Mouse (Mus musculus) WW6 (cell line): ENCODE data around the gene Vwa7.

Experiments used
- DNase-seq: peaks from one replicate; pipeline ENCODE4 v3.0.0-alpha.2; 2013; ENCODE audit warnings: low read depth, low spot score

Gene Vwa7

DNA sequence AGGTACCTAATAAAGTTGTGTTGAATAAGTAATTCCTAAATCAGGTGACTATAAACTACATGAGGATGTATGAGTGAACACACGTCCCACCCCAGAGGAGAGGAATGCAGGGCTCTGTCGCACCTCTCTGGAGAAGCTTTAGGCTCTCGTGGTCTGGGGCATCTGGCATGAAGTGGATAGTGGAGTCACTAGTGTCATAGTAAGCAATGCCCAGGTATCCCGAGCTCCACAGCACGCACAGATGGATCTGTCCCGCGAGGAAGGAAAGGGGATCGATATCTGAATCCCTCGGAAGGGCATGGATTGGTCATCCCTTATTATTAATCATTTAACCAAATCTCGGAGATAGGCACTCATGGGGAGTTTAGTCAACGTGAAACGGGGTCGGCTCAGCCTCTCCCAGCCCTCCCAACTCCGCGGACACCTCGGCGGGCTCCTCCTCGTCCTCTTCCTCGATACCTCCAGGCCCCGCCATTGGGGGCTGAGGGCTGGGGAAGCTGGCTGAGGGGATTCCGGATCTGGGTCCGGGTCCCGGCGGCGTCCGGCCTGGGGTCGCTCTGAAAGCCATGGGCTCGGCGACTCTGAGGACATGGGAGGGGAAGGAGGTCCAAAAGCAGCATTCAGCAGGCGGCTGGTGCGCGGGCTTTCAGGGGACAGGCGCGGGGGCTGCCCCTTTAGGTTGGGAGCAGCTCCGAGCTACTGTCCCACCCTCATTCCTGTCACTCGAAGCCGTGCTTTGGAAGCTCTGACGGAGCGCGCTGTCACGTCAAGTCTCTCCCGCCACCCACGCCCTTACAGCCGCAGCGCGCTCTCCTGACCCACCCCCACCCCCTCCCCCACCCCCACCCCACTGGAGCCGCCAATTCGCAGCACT lies 29.7 kb downstream of the Vwa7 start:
- DNase-seq: no peak

DNA sequence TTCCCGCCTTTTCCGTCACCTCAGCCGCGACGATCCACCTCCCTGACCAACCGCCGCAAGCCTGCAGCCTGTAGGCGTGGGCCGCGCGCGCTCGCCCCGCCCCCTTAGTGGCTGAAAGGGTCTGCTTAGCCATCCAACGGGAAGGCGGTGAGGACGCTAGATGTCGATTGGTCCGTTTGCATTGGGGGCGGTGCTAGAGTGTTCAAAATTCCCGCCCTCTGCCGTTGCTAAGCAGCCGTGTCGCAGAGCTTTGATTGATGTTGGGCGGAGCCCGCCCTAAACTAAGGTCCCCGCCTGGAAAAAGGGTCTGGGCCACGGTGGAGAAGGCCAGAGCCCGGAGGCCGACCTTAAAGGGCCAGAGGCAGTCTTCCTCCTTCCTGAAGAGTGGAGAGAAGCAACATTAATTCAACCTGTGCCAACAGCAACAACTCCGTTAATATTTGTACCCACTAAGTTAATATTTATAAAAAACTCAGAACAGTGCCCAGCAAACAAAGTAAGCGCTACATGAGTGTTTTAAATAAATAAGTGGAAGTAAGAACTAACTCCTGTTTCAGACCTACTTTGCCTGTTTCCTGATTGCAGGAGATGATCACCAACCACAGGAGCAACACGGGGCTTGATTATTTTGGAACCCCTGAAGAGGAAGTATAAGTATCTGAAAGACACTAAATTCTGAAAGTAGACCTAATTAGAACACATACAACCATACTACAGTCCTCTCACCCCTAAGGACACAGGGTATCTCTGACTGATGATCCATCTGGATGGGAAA lies 30.5 kb downstream of the Vwa7 start, which contains the start of gene Msh5:
TSS of gene Msh5 (minus strand) at position 65 of the 775 bp plus-strand sequence.
- DNase-seq: peak; percentile 99

DNA sequence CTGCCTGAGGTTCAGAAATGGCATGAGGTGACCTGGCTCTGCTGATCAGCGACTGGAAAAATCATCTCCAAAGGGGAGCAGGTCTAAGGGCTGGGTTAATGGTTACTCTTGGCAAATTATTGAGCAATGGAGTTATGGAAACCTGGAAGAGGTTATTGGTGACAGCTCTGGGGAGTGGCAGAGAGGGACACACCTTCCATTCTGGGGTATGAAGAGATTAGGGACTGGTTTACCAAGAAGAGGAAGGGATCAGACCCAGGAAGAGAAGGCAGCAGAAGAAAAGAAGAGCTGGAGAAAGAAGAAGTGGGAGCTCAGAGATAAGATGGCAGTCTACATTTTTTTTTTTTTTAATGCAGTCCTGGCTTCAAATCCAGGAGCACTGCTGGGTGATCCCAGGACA lies 31.3 kb downstream of the Vwa7 start:
- DNase-seq: no peak

DNA sequence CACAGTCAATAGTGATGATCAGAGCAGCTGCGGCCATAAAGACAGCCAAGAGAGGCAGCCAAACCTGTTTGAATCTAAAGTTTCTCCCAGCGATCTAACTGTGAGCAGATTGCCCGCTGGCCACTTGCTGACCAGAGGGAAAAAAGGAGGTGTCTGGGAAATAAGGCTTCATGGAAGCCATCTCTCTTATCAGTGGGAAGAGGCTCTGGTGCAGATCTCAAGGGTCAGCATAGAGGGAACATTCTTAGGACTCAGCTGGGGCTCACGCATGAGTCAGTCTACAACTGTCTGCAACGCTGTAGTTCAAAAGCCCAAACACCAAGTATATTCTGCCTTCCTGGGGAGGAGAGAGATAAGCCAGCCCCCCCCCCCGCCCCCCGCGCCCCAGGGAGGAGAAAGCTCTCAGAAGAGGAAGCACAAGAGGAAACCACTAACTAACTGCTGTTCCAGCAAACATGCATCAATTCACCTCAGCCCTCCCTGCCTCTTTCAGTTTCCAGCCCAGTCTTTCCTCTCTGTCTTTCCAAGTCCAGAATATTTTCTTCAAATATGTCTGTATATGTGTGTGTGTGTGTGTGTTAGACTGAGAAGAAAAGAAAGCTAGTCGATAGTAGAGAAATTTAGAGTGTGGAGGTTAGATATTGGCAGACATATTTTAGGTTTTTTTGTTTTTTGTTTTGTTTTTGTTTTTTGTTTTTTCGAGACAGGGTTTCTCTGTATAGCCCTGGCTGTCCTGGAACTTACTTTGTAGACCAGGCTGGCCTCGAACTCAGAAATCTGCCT lies 32.0 kb downstream of the Vwa7 start:
- no peak for DNase-seq

DNA sequence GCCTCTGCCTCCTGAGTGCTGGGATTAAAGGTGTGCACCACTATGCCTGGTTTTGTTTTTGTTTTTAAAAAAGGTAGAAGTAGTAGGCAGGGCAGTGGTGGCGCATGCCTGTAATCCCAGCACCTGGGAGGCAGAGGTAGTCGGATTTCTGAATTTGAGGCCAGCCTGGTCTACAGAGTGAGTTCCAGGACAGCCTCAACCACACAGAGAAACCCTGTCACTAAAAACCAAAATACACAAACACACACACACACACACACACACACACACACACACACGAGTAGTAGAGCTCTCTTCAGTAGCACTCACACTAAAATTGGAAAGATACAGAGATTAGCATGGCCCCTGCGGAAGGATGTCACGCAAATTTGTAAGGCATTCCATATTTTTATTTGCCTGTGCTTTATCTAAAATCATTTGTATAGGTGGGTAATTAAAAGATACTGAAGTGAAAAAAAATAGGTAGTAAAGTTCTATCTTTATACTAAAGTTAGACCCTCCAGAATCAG lies 32.6 kb downstream of the Vwa7 start:
- no peak for DNase-seq

DNA sequence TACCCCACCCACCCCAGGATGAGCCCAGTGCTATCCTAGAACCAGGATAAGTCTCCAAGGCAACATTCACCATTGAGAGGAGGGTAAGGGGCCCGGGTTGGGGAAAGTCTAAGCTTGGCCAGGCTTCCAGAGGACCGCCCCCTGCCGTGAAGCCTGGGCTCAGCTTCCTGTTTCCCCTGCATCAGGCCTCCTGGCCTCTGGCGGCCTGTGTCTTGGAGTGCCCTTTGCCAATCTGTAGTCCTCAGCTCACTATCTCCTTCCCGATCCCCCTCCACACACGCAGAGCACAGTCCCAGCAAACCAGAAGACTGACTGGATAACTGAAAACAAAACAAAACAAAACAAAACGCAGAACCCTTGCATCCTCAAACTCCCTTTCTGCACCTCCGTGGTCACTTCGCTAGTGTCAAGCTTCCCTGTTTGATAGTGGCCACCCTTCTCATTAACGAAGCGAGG lies 33.2 kb downstream of the Vwa7 start, which contains the start of gene Clic1:
TSS of gene Clic1 (plus strand) at position 406 of the 456 bp plus-strand sequence.
- no peak for DNase-seq

DNA sequence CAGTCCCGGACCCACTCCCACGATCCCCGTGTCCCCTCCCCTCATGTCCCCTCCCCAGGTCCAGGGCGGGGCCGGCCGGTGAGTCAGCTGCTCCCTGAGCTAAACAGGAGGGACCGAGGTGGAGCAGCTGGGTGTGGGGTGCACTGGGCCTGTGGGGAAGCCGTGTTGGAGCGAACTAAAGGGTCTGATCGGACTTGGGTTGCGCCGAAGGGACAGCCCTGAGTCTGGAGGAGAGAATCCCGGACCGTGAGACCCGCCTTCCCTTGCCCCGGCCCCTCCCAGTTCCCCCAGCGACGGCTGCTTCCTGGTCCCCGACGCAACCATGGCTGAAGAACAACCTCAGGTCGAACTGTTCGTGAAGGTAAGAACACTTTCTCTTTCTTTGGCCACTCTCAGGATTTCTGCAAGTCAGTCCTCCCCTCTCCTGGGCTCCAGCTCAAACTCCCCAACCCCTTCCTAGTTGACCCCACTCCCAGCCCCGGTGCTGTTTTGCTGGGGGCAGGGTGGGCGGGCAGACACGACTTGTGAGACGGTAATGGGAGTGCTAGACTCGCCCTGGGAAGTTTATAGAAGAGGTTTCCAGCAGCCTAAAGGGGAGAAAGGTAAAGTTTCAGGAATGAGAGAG lies 33.9 kb downstream of the Vwa7 start:
- no peak for DNase-seq

DNA sequence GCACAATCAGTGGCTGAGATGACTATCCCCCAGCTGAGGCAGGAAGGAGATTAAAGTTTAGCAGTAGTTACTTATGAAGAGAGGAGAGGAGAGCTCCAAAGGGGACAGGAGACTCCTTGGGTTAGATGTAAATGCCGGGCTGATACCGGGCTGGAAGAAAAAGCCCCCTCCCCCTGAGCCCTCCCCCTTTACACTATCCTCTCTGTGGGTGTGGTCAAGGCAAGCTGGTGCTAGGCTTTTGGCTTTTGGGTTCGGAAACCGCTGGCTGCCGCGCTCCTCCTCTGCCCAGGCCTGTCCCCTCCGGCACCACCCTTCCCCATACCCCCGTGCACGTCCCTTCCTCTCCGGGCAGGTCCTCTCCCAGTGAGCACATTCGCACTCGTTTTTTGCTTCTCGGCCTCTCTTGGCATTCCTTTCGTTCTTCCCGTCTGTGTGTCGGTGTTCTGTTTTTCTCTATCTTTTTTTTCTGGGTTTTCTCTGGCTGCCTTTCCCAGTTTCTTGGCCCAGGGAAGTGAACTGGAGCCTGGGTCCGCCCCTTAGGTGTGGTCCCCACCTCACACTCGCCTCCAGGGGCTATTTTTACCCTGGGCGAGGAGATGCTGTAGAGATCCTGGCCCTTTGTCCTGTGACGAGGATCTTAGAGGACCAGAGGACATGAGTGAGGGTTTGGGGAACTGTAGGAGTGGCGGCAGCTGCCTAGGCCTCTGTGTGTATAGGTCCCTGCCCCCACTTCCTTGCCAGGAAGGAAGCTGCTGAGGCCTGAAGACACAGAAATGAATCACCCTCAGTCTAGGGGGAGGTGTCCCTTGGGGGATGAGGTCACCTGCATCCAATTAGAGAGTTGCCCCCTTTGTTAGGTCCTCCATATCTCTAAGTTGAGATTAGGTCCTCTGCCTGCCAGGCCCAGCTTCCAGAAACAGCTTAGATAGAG lies 35.0 kb downstream of the Vwa7 start:
- DNase-seq: no peak

DNA sequence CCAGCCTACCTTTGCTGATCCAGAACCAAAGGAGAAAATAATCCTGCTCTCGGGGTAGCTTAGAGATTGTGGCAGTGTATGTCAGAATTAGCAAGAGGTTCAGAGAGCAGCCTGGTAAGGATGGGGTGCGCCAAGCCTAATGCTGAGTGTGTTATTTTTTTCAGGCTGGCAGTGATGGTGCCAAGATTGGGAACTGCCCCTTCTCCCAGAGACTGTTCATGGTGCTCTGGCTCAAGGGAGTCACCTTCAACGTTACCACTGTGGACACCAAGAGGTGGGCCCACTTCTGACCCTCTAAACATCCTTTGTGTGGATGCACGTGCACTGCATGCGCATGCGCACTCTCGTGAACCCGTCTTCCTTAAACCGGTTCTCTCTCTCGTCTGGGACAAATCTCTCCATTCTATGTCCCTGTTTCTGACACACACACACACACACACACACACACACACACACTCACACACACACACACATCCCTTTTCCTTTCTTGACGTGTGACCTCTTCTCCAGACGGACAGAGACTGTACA lies 36.0 kb downstream of the Vwa7 start:
- DNase-seq: no peak

DNA sequence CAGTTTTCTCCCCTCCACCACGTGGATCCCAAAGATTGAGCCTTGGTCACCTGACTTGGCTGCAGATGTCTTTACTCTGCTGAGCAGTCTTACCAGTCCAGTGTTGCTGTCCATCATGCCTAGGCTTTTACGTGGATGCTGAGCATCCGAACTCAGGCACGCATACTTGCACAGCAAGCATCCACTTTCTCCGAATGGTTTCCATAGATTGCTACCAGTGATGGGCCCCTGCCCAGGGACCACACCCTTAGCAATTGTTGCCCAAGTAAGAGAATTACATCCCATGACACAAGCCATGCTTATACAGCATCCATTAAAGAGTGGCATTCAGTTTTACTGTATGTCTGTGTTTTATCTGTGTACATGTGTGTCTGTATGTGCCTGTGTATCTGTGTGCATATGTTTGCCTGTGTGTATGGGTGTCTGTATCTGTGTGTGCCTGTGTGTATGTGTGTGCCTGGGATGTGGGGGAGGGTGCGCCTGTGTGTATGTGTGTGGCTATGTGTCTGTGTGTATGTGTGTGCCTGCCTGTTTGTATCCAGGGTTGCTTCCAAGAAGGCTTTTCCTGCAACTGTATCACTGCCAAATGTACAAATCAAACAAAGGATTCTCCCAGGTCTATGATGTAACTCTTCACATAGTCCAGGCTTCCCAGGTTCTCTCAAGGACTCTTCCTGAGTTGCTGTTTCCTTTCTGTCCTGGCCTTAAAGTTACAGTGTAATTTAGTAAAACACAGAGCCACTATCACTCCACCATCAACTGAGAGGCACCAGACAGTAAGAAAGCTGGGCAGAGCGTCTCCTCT lies 39.5 kb downstream of the Vwa7 start:
- no peak for DNase-seq

DNA sequence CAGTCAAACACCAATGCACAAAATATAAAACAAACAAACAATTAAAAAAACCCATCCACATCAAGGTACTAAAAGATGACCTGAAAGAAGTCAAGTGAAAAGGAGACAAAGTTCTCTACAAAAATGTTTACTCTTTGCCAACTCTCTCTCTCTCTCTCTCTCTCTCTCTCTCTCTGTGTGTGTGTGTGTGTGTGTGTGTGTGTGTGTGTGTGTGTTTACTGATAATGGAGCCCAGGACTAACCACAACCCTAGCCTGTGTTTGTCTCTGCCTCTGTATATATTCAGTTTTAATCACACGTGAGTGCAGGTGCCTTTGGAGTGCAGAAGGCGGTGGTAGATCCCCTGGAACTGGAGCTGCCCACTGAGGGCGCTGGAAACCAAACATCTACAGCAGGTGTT lies 40.7 kb downstream of the Vwa7 start:
- DNase-seq: no peak

DNA sequence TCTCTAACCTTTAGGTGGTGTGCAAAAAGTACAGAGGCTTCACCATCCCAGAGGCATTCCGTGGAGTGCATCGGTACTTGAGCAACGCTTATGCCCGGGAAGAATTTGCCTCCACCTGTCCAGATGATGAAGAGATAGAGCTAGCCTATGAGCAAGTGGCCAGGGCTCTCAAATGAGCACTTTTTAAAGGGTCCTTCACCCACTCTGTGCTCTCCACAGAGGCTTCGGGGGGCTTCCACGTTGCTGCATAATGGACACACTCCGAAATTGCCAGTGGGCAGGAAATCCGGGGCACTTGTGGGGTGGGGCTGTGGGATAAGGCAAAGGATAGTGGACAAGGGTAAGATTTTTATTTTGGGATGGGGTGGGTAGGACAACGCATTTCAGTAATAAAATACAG lies 41.9 kb downstream of the Vwa7 start:
- no peak for DNase-seq

DNA sequence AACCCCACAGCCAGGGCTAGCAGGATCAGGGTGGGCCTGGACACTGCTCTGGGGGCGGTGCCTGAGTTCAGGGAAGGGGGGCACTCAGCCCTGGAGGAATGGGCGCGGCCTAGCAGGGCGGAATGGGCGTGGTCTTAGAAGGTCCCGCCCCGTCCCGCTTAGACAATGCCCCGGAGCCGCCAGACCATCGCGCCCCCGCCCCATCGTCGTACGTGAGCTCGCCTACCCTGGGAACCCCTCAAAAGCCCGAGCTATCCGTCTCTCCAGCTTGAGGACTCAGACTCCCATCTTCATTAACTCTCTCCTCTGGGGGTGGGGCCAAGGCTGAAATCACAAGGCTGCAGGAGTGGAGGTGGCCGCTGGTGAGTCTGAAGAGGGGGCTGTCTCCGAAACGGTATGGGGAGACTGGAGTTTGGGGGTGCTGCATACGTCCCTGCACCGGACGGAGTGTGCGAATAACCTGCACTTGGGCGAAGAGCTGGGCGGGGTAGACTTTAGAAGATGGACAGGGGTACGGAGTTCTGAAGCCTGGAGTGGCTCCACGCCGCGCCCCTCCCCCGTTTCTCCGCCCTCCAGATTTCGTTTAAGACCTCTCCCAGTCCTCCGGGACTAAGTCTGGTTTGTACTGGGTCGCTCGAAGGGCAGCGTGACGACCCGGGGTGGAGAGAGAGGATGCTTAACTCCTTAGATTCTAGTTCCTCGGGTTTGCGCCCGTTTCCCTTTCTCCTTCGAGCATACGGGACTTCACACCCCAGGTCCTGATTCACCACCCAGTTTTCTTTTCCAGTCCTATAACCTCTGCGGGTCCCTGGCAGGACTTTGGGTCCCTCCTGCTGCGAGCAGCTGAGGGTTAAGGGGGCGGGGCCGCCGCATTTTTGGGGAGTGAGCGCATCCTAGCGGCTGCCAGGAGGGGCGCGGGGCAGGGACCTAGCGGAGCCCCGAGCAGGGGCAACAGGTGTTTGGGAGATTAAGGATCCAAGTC lies 42.8 kb downstream of the Vwa7 start, which contains the start of gene Ddah2:
TSS of gene Ddah2 (plus strand) at position 125 of the 982 bp plus-strand sequence.
- DNase-seq: peak; percentile 67

DNA sequence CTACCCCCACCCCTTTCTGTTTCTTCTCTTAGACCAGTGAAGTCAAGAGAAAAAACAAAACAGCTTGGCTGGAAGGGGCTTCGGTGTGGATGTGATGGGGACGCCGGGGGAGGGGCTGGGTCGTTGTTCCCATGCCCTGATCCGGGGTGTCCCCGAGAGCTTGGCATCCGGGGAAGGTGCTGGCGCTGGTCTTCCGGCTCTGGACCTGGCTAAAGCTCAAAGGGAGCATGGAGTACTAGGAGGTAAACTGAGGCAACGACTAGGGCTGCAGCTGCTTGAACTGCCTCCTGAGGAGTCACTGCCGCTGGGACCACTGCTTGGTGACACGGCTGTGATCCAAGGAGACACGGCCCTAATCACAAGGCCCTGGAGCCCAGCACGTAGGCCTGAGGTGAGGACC lies 43.7 kb downstream of the Vwa7 start:
- no peak for DNase-seq

DNA sequence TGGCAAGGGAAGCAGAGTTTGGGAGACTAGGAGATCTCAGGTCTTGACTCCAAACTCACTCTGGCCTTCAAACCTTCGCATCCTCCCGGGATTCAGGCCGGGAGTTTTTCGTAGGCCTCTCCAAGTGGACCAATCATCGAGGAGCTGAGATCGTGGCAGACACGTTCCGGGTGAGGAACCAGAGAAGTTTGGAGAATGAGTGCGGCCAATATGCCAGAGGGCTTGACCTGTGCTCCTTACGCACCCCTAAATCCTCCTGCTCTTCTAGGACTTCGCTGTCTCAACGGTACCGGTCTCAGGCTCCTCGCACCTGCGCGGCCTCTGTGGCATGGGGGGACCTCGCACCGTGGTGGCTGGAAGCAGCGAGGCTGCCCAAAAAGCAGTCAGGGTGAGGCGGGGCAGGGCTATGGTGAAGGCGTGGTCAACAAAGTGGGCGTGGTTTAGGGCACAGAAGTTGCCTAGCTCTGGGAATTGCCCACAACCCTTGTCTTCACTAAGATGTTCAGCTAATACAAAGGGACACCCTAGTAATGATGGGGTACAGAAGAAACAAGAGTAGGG lies 44.4 kb downstream of the Vwa7 start:
- DNase-seq: no peak

DNA sequence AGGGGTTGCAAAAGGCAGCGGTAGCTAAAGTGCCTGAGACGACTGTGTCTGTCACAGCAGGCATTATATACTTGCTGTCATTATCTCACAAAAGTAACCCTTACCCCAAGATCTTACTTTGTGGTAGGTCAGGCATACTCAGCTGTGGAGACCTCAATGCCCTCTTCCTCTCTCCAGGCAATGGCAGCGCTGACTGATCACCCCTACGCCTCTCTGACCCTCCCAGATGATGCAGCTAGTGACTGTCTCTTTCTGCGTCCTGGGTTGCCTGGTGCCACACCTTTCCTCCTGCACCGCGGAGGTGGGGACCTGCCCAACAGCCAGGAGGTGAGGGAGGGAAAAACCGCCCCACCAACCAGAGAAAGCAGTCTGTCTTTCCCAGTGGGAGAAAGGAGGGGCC lies 44.9 kb downstream of the Vwa7 start:
- no peak for DNase-seq

DNA sequence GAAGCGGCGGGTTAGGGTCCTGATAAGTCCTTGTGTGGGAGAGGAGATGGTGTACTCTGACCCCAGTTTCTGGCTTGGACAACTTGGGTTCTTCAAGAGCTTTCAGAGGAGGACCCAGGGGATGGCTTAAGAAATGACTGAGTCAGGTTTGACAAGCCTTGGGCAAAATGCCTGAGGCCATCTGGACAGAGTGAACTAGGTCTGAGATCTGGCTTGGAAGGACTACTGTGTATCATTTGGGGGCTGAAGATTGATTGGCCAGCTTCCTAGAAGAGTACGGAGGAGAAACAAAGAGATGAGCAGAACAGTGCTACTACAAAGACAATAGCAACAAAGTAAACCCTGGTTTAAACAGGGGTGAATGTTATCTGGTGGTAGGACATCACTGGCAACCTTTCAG lies 47.1 kb downstream of the Vwa7 start:
- no peak for DNase-seq
